Mouse (Mus musculus) left cerebral cortex, adult 2 months (tissue): ENCODE results near the gene Tnpo2. TPM values are rescaled to one million over a fixed set of nuclear protein-coding genes. Genes with fewer than 3 reads are reported as not detected.

ENCODE experiments used
- DNase-seq, 2 experiments: peaks; one replicate each; pipeline ENCODE4 v3.0.0; 2021 to 2022; ENCODE audit warnings: low spot score in 2 of 2, mixed read lengths in 1 of 2; ENCODE audit errors: extremely low spot score in 1 of 2
- H3K27ac ChIP-seq: fragments of 200-600 bp; 2 replicates; pipeline ENCODE4 v1.8.1; 2022
- H3K4me3 ChIP-seq: fragments of 200-600 bp; 2 replicates; pipeline ENCODE4 v1.8.1; 2022
- CTCF ChIP-seq: fragments of 200-600 bp; IDR thresholded peaks from 2 replicates; pipeline ENCODE4 v1.8.1; 2022; ENCODE audit warnings: antibody characterized with exemption, mild to moderate bottlenecking, moderate library complexity
- intact Hi-C: fragments of 180-260 bp; cut with DNase I; formaldehyde crosslinking; loops from one replicate; pipeline ENCODE4 v1.15.1; 2025
- total RNA-seq, 2 experiments: library from RNA; stranded (reverse); gene quantifications; 2 replicates each; pipeline ENCODE4 v1.2.3; 2021

Tnpo2 gene
- total RNA-seq, 2 experiments from 2014 or later, result 146 to 163 TPM

DNA sequence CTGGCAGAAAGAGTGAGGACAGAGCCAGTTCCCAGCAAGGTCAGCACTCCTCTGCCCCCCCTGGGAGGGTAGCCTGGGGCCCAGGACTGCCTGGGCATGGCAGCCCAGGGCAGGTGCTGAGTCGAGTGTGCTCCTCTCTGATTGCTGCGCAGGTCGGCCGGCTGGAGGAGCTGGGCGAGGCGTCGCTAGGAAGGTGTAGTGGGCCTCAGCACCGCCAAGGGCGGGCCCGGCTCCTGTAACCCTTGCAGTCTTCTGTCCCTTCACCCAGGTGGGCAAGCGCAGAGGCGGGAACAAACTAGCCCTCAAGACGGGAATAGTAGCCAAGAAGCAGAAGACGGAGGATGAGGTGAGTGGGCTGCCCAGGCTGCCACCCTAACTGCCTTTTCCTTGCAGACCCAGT lies 7.4 kb upstream of the Tnpo2 start:
- no peak for DNase-seq
- no peak overlapping the region for H3K4me3 ChIP-seq
- no peak overlapping the region; the same call in 1 of the 2 replicates for H3K27ac ChIP-seq
- TF ChIP-seq CTCF, result no peak
- intact Hi-C loops, result loop anchor here (5.0 kb wide), 2 partner anchors 43 to 52 kb away; partner anchors contain the start of genes Dhps and Junb

GRCm38 (mm10) chr8:85032622-85033311 lies 3.9 kb upstream of the Tnpo2 start:
- TF ChIP-seq CTCF, result no peak
- H3K27ac ChIP-seq, result no peak overlapping the region
- intact Hi-C loops, result no loop called here
- no peak overlapping the region for H3K4me3 ChIP-seq
- DNase-seq, result no peak

DNA sequence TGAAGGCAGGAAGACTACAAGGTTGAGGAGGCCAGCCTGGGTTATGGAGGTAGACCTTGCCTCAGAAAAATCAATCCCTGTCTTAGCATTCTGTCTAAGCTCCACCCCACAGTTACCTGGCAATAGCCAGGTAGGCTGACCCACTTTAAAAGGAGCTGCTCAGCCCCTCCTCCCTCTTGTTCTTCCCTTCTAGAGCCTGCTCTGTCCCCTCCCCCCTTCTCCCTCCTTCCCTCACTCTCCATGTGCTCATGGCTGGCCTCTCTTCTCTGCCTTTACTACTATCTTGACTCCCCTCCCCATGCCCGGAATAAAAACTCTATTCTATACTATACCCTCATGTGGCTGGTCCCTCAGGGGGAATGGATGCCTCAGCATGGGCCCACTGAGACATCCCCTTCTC lies 2.8 kb upstream of the Tnpo2 start:
- DNase-seq, result no peak
- intact Hi-C loops, result no loop called here
- no peak for TF ChIP-seq CTCF
- H3K4me3 ChIP-seq, result no peak overlapping the region
- H3K27ac ChIP-seq, result no peak overlapping the region

- TF ChIP-seq CTCF, result no peak
- Histone ChIP-seq H3K27ac (0 out of 2 replicates have a peak overlapping the region, but pooled peaks have one; percentile 24), H3K4me3 (peak overlapping the region; percentile 86)
- intact Hi-C loops, result no loop called here
- DNase-seq, result peak; percentile 56 to 68
These were observed 2.0 kb upstream of the Tnpo2 start for GRCm38 (mm10) chr8:85034764-85035163.

GRCm38 (mm10) chr8:85035165-85035727 lies 1.5 kb upstream of the Tnpo2 start:
- intact Hi-C loops, result no loop called here
- H3K4me3 ChIP-seq, result peak overlapping the region; percentile 86
- H3K27ac ChIP-seq, result peak overlapping the region; percentile 24; the same call in 1 of the 2 replicates
- no peak for DNase-seq
- TF ChIP-seq CTCF, result no peak

DNA sequence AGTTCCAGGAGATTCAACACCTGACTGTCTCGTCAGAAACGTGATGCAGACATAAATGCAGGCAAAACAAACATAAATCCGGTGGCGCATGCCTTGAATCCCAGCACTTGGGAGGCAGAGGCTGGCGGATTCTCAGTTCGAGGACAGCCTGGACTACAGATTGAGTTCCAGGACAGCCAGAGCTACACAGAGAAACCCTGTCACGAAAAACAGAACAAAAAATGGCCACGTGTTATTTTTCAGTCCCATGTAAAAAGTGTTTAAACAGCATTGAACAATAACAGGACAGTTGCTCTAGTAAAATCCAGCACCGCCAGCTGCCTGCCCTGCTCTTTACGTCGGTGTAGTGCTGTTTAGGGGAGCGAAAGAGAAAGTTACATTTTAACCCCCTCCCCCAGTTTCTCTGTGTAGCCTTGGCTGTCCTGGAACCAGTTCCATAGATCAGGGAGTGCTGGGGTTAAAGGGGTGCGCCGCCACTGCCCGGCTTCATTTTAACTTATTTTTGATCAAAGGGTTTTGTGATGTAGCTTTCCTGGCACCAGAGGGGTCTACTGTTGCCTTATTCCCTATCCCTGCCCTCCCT lies 896 bp upstream of the Tnpo2 start:
- intact Hi-C loops, result no loop called here
- TF ChIP-seq CTCF, result no peak
- no peak for DNase-seq
- Histone ChIP-seq H3K4me3 (peak overlapping the region; percentile 86), H3K27ac (peak overlapping the region; percentile 98; the same call in 1 of the 2 replicates)

GRCm38 (mm10) chr8:85036381-85036717 lies 366 bp upstream of the Tnpo2 start:
- no peak for DNase-seq
- H3K4me3 ChIP-seq, result peak overlapping the region; percentile 86
- intact Hi-C loops, result no loop called here
- no peak for TF ChIP-seq CTCF
- peak overlapping the region; percentile 98 for H3K27ac ChIP-seq

DNA sequence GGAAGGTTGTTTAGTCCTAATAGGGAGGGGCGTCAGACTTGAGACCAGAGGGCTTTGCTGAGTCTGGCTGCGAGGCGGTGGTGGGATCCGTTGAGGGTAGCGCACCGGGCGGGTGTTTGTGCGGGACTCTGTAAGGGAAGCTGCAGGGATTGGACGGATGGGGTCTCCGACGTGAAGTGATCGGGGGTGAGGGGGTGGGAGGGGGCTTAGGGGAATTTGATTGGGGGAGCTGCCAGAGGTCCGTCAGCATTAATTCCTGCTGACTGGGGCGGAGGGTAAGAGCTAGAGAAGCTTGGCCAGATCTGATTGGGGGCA lies 608 bp downstream of the Tnpo2 start:
- intact Hi-C loops, result no loop called here
- TF ChIP-seq CTCF, result no peak
- Histone ChIP-seq H3K4me3 (peak overlapping the region; percentile 86), H3K27ac (peak overlapping the region; percentile 98)
- DNase-seq, result no peak

DNA sequence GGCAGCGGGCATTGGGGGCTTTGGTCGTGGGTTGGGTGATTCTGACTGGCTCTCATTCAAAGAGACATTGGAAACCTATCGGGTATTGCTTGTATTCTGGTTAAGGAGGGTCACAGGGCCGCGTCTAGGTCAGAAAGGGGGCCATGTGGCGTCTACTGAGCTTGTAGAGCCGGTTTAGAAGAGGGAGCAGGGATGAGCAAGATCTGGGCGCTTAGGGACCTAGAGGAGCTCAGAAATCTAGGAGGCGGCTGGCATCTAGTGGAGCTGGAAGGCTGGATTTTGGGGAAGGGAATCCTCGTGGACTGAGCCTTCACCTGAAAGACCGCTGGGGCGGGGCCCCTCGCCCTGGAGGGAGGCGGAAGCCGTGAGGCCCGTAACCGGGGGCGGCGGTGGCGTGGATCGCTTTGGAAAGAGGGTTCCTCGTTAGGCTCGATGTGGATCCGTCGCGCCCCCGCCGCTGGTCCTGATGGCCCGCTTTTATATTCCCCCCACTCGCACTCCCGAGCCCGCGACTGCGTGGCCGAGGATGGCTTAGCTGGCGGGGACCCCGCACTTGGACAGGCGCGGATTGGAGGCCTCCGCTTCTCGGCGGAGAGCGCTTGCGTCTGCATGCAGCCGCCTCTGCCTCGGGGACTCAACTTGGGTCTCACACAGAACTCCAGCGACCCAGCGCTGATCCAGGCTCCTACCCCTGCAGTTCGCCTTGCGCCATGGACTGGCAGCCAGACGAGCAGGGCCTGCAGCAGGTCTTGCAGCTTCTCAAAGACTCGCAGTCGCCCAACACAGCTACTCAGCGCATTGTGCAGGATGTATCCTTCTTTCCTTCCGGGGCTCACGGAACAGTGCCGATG lies 1.2 kb downstream of the Tnpo2 start:
- peak overlapping the region; percentile 86 for H3K4me3 ChIP-seq
- intact Hi-C loops, result no loop called here
- peak overlapping the region; percentile 98 for H3K27ac ChIP-seq
- DNase-seq, result peak; percentile 52 to 65
- no peak for TF ChIP-seq CTCF

DNA sequence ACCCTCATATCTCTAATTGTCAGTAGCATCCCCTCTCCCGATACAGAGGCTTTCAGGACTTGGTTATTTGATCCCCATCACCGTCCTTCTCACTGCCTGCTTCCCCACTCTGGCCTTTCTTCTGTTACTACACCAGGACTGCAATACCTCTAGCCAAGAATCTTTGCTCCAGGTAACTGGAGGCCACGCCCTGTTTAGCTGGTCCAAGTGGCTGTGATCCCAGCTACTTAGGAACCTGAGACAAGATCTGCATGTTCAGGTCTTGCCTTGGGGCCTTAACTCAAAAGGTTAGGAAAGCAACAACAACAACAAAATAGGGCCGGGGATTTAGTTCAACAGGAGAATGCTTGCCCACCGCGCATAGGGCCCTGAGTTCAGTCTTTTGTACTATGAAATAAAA lies 6.9 kb downstream of the Tnpo2 start:
- no peak overlapping the region for H3K4me3 ChIP-seq
- TF ChIP-seq CTCF, result no peak
- DNase-seq, result no peak
- intact Hi-C loops, result no loop called here
- no peak overlapping the region for H3K27ac ChIP-seq

GRCm38 (mm10) chr8:85057367-85057766 lies 20.7 kb downstream of the Tnpo2 start:
- Histone ChIP-seq H3K4me3 (no peak overlapping the region), H3K27ac (no peak overlapping the region)
- no peak for TF ChIP-seq CTCF
- intact Hi-C loops, result no loop called here
- DNase-seq, result no peak
